Mouse (Mus musculus) heart, embryonic 10.5 days (tissue): ENCODE data around the gene Zfp82. TPM values are rescaled to one million over a fixed set of nuclear protein-coding genes. Genes with fewer than 3 reads are reported as not detected.
A peak's percentile ranks its signal among the peaks of the same experiment; 100 is the strongest.
"Not testable (repeated sequence)": the region's sequence is repeated elsewhere in the genome, so short reads cannot be mapped to it uniquely, and the experiment has no call there.

Experiments
- DNase-seq: peaks from one replicate; pipeline ENCODE4 v3.0.0-alpha.2; 2017; ENCODE audit warnings: low spot score
- H3K27ac ChIP-seq: fragments of 300-500 bp; sonication (generic); 2 replicates; pipeline ENCODE4 v1.5.1; 2016; ENCODE audit warnings: mild to moderate bottlenecking
- H3K27me3 ChIP-seq: fragments of 300-500 bp; sonication (generic); 2 replicates; pipeline ENCODE4 v1.6.1; 2016; ENCODE audit warnings: mild to moderate bottlenecking; ENCODE audit not compliant: poor library complexity, insufficient read depth, severe bottlenecking
- H3K36me3 ChIP-seq: fragments of 300-500 bp; sonication (generic); 2 replicates; pipeline ENCODE4 v1.6.1; 2016; ENCODE audit warnings: mild to moderate bottlenecking, moderate library complexity
- H3K4me1 ChIP-seq: fragments of 300-500 bp; sonication (generic); 2 replicates; pipeline ENCODE4 v1.6.1; 2016; ENCODE audit warnings: mild to moderate bottlenecking
- H3K4me3 ChIP-seq: fragments of 300-500 bp; sonication (generic); 2 replicates; pipeline ENCODE4 v1.5.1; 2016; ENCODE audit warnings: mild to moderate bottlenecking, moderate library complexity
- H3K9me3 ChIP-seq: fragments of 300-500 bp; sonication (generic); 2 replicates; pipeline ENCODE4 v1.6.1; 2016; ENCODE audit warnings: mild to moderate bottlenecking, moderate library complexity
- WGBS: fragments of 180-500 bp; shearing (Covaris S2); methylation state at CpG from one replicate; pipeline ENCODE4 v1.1.7; 2016; 5-methylcytosine and 5-hydroxymethylcytosine counted together
- polyA plus RNA-seq: library from polyadenylated mRNA; unstranded; fragments of >200 nt; fragmentation: Nextera tagmentation; extraction: Ambion mirVana; gene quantifications from 2 replicates; pipeline ENCODE4 v1.2.1, GENCODE M21; 2016

The Zfp82 gene
- polyA plus RNA-seq, result 4.5 and 5.2 TPM in 2 replicates

DNA sequence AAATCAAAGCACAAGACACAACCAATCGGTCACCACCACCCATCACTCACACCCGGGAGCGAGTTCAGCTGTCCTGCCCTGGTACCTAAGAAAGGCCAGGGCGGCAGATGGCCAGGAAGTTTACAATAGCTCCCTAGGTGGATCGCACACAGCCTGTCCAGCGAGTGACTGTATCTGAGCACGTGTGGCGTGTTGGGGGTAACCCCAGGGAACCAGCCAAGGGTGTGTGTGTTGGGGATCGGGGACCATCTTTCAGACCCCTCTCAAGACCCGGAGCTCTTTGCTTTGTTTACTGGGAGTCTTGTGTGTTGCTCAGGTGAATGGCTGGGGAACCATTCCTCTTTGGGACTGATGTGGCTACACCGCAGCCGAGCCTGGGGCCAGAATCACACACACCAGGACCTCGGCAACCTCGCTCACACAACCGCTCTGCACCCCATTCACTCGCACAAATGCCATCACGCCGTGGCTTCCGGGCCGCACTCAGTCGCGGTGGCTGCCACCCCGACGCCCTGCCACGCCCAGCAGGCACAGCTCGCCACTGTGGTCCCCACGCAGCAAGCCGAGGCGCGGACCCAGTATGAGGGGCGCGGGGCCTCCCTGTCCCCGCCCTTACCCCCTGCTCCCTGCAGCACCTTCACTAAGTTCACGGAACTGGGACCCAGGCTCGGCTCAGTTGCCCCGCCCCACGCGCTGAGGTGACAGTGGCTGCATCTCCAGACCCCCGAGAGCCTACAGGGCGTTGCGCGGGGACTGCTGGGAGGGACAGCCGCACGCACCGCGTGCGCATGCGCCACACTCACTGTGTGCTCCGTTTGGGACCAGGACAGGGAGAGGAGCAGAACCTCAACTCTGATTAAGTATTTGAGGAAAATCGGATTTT is at the start of gene Zfp82:
Zfp82 (minus strand) TSS at position 755 of the 883 bp plus-strand sequence.
- under 1% methylated on average over 50 of the region's 50 CpGs for WGBS
- peak; percentile 93 for DNase-seq
- H3K4me1 ChIP-seq, result peaks cover 7% of the 10 kb centered on the region; the same call in 1 of the 2 replicates

DNA sequence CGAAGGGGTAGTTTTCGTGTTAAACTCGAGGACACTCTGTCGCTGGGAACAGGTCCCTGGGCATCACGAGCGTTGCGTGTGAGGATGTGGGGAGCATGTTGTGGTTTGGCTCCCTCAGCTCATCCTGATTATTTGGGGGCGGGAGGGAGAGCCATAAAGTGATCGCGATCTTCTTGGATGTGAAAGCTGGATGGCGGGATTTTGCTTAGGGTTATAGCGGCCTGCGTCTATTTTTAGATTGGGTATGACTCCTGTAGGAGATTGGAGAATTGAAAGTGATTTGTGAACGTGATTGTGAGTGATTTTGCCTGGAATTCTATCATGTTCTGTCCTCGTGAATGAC is 49.5 kb upstream of the Zfp82 start:
- peak overlapping the region; percentile 68 for H3K4me3 ChIP-seq
- no peak for DNase-seq
- H3K9me3 ChIP-seq, result no peaks in the 10 kb centered on the region
- WGBS, result 6% methylated on average over 15 of the region's 15 CpGs
- no peaks in the 10 kb centered on the region for H3K27me3 ChIP-seq
- H3K27ac ChIP-seq, result peak overlapping the region; percentile 94
- H3K4me1 ChIP-seq, result no peaks in the 10 kb centered on the region
- H3K36me3 ChIP-seq, result peaks cover 20% of the 10 kb centered on the region

More for the DNA sequence above, at the start of gene Zfp82:
- Histone ChIP-seq H3K36me3 (peaks cover 22% of the 10 kb centered on the region), H3K9me3 (no peaks in the 10 kb centered on the region), H3K4me3 (peak within 1 kb of the TSS; percentile 91), H3K27me3 (no peaks in the 10 kb centered on the region), H3K27ac (peak within 1 kb of the TSS; percentile 92)

DNA sequence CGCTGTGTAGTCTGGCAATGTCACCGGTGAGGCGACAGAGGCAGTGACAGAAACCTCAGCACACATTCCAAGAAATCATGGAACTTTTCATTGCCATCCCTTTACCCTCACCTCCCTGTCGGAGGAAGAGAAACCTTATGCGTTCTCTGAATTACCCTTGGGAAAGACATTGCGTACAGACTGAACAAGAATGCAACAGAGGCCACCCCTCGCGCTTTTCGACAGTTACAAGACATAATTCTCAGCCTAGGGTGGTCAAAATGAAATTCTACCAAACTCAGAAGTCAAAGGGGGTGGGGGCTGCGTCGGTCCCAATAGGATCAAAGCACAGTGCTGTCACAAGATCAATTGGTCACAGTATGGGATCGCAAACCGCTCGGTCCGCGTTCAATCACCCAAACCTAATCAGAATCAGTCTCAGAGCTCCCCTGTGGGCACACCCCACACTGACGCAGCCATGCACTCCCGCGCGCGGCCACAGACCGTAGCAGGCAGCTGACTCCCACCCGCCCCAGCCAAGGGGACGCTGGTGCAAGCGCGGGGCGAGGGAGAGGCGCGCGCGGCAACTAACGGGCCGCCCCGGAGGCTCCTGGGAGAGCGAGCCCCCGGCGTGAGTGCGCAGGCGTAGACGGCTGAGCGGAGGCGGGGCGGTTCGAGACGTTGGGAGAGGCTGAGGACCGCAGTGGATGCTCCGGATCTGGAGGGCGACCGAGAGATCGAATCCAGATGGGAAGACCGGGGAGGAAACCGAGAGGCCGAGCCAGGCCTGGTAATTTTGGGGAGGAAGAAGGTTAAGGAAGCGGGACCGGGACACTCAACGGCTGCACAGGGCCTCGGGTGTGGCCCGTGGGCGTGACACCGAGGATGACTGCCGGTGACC is 48.8 kb upstream of the Zfp82 start, which contains the start of gene Zfp382:
Zfp382 (plus strand) TSS at position 635 of the 880 bp plus-strand sequence.
- Histone ChIP-seq H3K27ac (peak within 1 kb of the TSS; percentile 94), H3K4me3 (peak within 1 kb of the TSS; percentile 68), H3K36me3 (peaks cover 14% of the 10 kb centered on the region), H3K4me1 (no peaks in the 10 kb centered on the region), H3K27me3 (no peaks in the 10 kb centered on the region), H3K9me3 (no peaks in the 10 kb centered on the region)
- DNase-seq, result peak; percentile 95
- WGBS, result under 1% methylated on average over 61 of the region's 61 CpGs

DNA sequence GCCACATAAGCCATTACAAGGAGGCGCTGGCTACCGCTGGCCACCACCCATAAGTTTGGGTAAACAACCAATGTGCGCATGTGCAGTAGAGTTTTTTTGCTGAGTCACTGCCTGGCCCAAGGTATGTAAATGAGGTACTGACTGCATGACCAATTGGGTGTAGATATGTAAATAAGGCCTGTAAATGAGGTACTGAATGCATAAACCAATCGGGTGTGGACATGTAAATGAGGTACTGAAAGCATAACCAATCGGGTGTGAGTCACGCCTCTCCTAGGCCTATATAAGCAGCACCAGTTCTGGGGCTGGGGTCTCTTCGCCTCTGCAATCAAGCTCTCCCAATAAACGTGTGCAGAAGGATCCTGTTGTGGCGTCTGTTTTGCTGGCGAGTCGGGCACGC is 45.2 kb upstream of the Zfp82 start:
- H3K27me3 ChIP-seq, H3K27ac ChIP-seq, H3K4me3 ChIP-seq, DNase-seq, H3K4me1 ChIP-seq: not testable (repeated sequence)
- peaks cover 19% of the 10 kb centered on the region for H3K9me3 ChIP-seq
- 0 out of 2 replicates have a peak, but pooled peaks cover 16% of the 10 kb centered on the region for H3K36me3 ChIP-seq
- 92% methylated on average over 12 of the region's 12 CpGs for WGBS

DNA sequence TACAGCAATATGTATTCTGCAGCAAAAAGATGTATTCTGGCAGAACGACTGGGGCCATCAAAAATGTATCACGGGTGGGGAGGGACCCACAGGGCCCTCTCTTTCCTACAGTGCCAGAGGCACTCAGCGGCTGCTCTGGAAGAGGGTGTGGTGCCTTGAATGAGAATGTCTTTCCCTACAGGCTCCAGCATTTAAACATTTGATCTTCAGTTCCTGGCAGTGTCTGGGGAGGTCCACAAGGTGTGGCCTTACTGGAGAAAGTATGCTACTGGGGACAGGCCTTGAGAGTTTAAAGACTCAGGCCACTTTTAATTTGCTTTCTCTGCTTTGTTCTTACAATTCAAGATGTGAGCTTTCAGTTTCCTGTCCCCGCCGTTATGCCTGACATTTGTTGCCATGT is 43.4 kb upstream of the Zfp82 start:
- Histone ChIP-seq H3K9me3 (peaks cover 19% of the 10 kb centered on the region), H3K27ac (no peak overlapping the region), H3K4me1 (peaks cover 11% of the 10 kb centered on the region; the same call in 1 of the 2 replicates), H3K27me3 (no peaks in the 10 kb centered on the region), H3K36me3 (0 out of 2 replicates have a peak, but pooled peaks cover 16% of the 10 kb centered on the region), H3K4me3 (no peak overlapping the region)
- DNase-seq, result no peak
- WGBS, result 91% methylated on average over 5 of the region's 5 CpGs

DNA sequence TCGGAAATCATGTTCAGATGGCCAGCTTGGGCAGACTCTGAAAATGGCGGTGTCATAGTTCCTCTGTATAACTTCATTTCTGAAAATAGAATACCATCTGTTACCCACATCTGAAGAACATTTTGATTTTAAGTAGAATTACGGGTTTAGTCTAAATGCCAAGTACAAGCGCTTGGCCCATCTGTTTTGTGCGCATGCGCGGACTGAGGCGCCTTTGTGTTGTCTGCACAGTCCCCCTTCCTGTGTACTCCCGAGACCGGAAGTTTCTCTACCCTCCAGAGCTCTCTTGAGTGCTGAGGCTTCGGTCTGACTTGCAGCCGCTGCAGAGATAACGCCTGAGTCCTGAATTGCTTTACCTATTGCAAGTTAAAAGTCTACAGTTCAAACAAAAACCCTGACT is 26.6 kb upstream of the Zfp82 start:
- Histone ChIP-seq H3K4me3 (no peak overlapping the region), H3K4me1 (peaks cover 15% of the 10 kb centered on the region), H3K9me3 (peaks cover 11% of the 10 kb centered on the region; the same call in 1 of the 2 replicates), H3K27me3 (no peaks in the 10 kb centered on the region), H3K36me3 (peaks cover 69% of the 10 kb centered on the region), H3K27ac (no peak overlapping the region)
- DNase-seq, result no peak
- 89% methylated on average over 13 of the region's 13 CpGs for WGBS

DNA sequence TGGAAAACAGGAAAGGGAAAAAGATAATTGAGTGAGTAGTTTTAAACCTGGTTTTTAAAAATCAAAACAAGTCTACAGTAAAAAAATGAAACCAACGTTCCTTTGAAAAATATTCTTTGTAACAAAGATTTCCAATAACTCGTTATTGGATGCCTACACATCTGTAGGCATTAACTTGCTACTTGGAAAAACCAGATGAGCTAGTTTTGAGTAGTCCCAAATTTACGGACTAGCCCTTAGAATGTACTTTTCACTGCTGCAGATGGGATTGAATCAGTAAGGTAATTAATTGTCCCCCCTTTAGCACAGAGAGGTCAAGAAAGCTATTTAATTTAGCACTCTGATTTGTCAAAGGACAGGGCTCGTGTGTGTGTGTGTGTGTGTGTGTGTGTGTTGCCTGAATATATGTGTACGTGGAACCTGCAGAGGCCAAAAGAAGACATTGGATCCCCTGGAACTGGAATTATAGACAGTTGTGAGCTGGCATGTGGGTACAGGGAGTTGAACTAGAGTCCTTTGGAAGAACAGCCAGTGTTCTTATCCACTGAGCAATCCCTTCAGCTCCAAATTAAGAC is 22.9 kb upstream of the Zfp82 start:
- H3K9me3 ChIP-seq, result no peaks in the 10 kb centered on the region
- peaks cover 22% of the 10 kb centered on the region for H3K4me1 ChIP-seq
- no peaks in the 10 kb centered on the region for H3K27me3 ChIP-seq
- DNase-seq, result no peak
- H3K4me3 ChIP-seq, result peak overlapping the region; percentile 81
- 19% methylated on average over 5 of the region's 5 CpGs for WGBS
- peaks cover 33% of the 10 kb centered on the region for H3K36me3 ChIP-seq
- peak overlapping the region; percentile 97 for H3K27ac ChIP-seq

DNA sequence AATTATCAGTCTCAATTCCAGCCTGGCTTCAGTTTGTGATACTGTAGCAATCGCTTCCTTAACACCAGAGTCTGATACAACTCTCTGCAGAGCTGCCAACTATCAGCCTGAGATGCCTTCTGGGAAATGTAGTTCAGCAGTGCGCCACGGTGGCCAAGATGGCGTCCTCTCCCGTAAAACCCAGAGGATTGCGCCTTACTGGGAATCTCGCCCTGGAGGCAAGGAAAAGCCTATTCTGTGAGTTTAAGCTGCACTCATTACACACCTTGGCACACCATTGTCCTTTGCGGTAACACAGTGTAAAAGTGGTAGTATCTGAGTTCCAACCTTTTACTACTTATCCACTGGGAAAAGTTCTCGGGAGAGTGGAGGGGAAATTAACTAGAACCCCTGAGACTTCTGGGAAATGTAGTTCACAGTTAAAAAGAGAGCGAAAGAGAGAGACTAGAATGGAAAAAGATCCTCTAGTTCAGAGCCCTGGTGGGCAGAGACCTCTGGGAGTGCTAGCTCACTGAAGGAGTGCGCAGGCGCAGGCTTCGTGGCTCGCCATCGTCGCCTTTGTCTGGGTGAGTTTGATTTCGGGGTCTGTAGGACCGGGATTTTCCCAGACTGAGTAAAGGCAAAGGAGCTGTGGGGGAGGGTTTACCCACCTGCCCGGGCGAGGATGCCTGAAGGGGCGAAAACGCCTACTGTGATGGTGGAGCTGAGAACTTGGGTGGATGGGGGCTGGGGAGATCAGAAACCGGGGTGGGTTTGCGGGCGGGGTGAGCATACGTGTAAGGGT is 22.1 kb upstream of the Zfp82 start, which contains the start of gene Zfp260:
Zfp260 (plus strand) TSS at position 132 of the 784 bp plus-strand sequence.
- Histone ChIP-seq H3K4me3 (peak within 1 kb of the TSS; percentile 81), H3K9me3 (no peaks in the 10 kb centered on the region)

DNA sequence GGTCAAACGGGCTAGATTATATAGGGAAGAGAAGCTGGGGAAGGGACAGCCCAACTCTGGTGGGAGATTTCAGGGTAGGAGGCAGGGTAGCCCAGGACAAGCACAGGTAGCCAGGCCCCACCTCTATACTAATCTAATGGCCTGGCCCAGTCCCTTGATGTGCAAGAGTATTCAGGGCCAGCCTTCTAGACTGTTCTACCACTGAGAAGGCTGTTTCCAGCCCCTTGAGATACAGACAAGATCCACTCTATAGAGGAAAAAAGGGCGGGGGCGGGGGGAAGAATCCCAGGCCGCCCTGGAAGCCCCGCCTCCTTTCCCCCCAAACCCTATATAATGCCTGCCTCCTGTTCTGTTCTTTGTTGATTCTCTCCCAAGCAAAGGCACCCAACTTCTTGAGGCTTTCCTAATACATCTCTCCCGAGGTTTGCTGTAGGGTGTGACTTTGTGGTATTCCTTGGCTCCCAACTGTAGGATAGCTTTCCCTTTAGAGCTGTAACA is 21.3 kb upstream of the Zfp82 start:
- peaks cover 28% of the 10 kb centered on the region for H3K4me1 ChIP-seq
- 60% methylated on average over 6 of the region's 6 CpGs for WGBS
- H3K36me3 ChIP-seq, result peaks cover 17% of the 10 kb centered on the region
- H3K9me3 ChIP-seq, result no peaks in the 10 kb centered on the region
- peak overlapping the region; percentile 81 for H3K4me3 ChIP-seq
- peak overlapping the region; percentile 97 for H3K27ac ChIP-seq
- no peak for DNase-seq
- no peaks in the 10 kb centered on the region for H3K27me3 ChIP-seq

More for the DNA sequence above, 22.1 kb upstream of the Zfp82 start, which contains the start of gene Zfp260:
- Histone ChIP-seq H3K36me3 (peaks cover 25% of the 10 kb centered on the region), H3K27me3 (no peaks in the 10 kb centered on the region), H3K27ac (peak within 1 kb of the TSS; percentile 97), H3K4me1 (peaks cover 22% of the 10 kb centered on the region)
- under 1% methylated on average over 26 of the region's 26 CpGs for WGBS
- peak; percentile 97 for DNase-seq

DNA sequence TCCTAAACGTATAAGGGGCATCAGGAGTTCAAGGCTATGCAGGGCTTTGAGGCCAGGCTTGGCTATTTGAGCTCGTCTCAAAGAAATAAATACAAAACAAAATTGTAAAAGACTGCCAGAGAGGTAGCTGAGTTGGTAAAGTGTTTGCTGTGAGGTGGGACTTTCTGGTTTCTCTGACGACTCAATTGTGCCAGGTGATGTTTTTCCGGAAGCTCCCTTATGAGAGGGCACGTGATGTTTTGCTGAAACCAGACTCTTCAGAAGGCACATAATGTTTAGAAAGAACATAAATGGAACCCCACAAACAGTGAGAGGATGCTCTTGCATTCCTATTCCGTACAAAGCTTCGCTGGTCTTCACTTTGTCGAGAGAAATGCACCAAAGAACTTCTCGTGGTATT is 20.0 kb upstream of the Zfp82 start:
- peaks cover 32% of the 10 kb centered on the region for H3K4me1 ChIP-seq
- no peaks in the 10 kb centered on the region for H3K27me3 ChIP-seq
- 80% methylated on average over 9 of the region's 9 CpGs for WGBS
- no peaks in the 10 kb centered on the region for H3K9me3 ChIP-seq
- peaks cover 9% of the 10 kb centered on the region for H3K36me3 ChIP-seq
- no peak for DNase-seq
- no peak overlapping the region for H3K27ac ChIP-seq
- H3K4me3 ChIP-seq, result no peak overlapping the region

DNA sequence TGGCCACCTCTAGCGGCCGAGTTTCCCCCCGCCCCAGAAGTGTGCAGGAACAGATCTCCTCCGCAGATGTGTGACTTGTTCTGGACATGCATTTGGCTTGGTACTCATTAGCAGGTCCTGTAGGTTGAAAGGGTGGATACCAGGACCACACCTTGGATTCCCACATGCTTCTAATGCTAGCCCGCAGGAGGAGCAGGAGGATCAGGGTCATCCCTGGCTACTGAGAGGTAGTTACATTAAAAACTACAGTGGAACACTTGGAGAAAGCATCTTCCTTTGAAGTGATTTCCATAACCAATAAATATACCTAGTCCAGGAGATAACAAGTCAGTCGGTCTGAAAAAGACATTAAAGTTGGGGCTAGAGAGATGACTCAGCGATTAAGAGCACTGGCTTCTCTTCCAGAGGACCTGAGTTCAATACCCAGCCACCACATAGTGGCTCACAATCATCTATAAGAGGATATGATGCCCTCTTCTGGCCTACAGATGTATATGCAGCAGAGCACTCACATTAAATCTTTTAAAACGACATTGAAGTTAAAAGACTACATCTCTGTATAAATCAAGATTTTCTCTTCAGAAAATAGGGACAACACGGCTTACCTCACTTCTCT is 18.4 kb upstream of the Zfp82 start:
- peak overlapping the region; percentile 82 for H3K4me3 ChIP-seq
- WGBS, result 9% methylated on average over 9 of the region's 9 CpGs
- DNase-seq, result no peak
- H3K9me3 ChIP-seq, result no peaks in the 10 kb centered on the region
- peak overlapping the region; percentile 90 for H3K27ac ChIP-seq
- H3K4me1 ChIP-seq, result peaks cover 24% of the 10 kb centered on the region
- peaks cover 11% of the 10 kb centered on the region for H3K36me3 ChIP-seq
- H3K27me3 ChIP-seq, result no peaks in the 10 kb centered on the region
